Mouse (Mus musculus): Measurements from ENCODE around the gene Disp2. TPM values are rescaled to one million over a fixed set of nuclear protein-coding genes. Genes with fewer than 3 reads are reported as not detected.
A peak's percentile ranks its signal among the peaks of the same experiment; 100 is the strongest.

The Disp2 gene
- polyA plus RNA-seq (2012; rRNA removed), result 114 and 125 TPM in 2 replicates

- DNase-seq (ENCODE audit: extremely low spot score in 1 of 2, low spot score in 1 of 2), result peak; percentile 90 to 97
These were observed at the start of gene Disp2 for GRCm38 (mm10) chr2:118779504-118780480. Gene Disp2 (plus strand): TSS chr2:118779719.

GRCm38 (mm10) chr2:118729816-118730621 is 49.5 kb upstream of the Disp2 start:
- no peak for DNase-seq (ENCODE audit: extremely low spot score in 1 of 2, low spot score in 1 of 2)

GRCm38 (mm10) chr2:118730622-118730915 is 49.0 kb upstream of the Disp2 start:
- peak in 1 of 2 experiments; percentile 91 for DNase-seq (ENCODE audit: extremely low spot score in 1 of 2, low spot score in 1 of 2)

- DNase-seq (ENCODE audit: extremely low spot score in 1 of 2, low spot score in 1 of 2), result no peak
These were observed 47.5 kb upstream of the Disp2 start for GRCm38 (mm10) chr2:118731981-118732380.

GRCm38 (mm10) chr2:118733341-118733740 is 46.2 kb upstream of the Disp2 start:
- DNase-seq (ENCODE audit: extremely low spot score in 1 of 2, low spot score in 1 of 2), result peak in 1 of 2 experiments; percentile 66

- no peak for DNase-seq (ENCODE audit: extremely low spot score in 1 of 2, low spot score in 1 of 2)
These were observed 39.2 kb upstream of the Disp2 start for GRCm38 (mm10) chr2:118740341-118740740.

- DNase-seq (ENCODE audit: extremely low spot score in 1 of 2, low spot score in 1 of 2), result peak in 1 of 2 experiments; percentile 57
These were observed 38.3 kb upstream of the Disp2 start for GRCm38 (mm10) chr2:118741183-118741582.

GRCm38 (mm10) chr2:118743261-118743943 is 36.1 kb upstream of the Disp2 start:
- peak in 1 of 2 experiments; percentile 69 for DNase-seq (ENCODE audit: extremely low spot score in 1 of 2, low spot score in 1 of 2)

GRCm38 (mm10) chr2:118744621-118745020 is 34.9 kb upstream of the Disp2 start:
- no peak for DNase-seq (ENCODE audit: extremely low spot score in 1 of 2, low spot score in 1 of 2)

- peak; percentile 83 to 93 for DNase-seq (ENCODE audit: extremely low spot score in 1 of 2, low spot score in 1 of 2)
These were observed 34.2 kb upstream of the Disp2 start, which contains the start of gene Inafm2 for GRCm38 (mm10) chr2:118745232-118745884. Gene Inafm2 (plus strand): TSS chr2:118745758.

GRCm38 (mm10) chr2:118745915-118746901 is 33.3 kb upstream of the Disp2 start:
- no peak for DNase-seq (ENCODE audit: extremely low spot score in 1 of 2, low spot score in 1 of 2)

GRCm38 (mm10) chr2:118747301-118747960 is 32.1 kb upstream of the Disp2 start:
- no peak for DNase-seq (ENCODE audit: extremely low spot score in 1 of 2, low spot score in 1 of 2)

GRCm38 (mm10) chr2:118749341-118749884 is 30.1 kb upstream of the Disp2 start:
- DNase-seq (ENCODE audit: extremely low spot score in 1 of 2, low spot score in 1 of 2), result no peak

- DNase-seq (ENCODE audit: extremely low spot score in 1 of 2, low spot score in 1 of 2), result no peak
These were observed 29.0 kb upstream of the Disp2 start for GRCm38 (mm10) chr2:118750476-118750875.

- DNase-seq (ENCODE audit: extremely low spot score in 1 of 2, low spot score in 1 of 2), result no peak
These were observed 27.4 kb upstream of the Disp2 start for GRCm38 (mm10) chr2:118751896-118752791.

- no peak for DNase-seq (ENCODE audit: extremely low spot score in 1 of 2, low spot score in 1 of 2)
These were observed 26.8 kb upstream of the Disp2 start for GRCm38 (mm10) chr2:118752792-118753108.

- DNase-seq (ENCODE audit: extremely low spot score in 1 of 2, low spot score in 1 of 2), result no peak
These were observed 25.4 kb upstream of the Disp2 start for GRCm38 (mm10) chr2:118754143-118754542.

Measured in frontal cortex, adult 2 months (tissue).